Mouse (Mus musculus): ENCODE measurements around the gene Col5a1. TPM values are rescaled to one million over a fixed set of nuclear protein-coding genes. Genes with fewer than 3 reads are reported as not detected.

Gene Col5a1
- total and polyA plus RNA-seq, 3 experiments: 31.1 to 75.5 TPM; not detected in 1

GRCm38 (mm10) chr2:27876724-27877504 is 9.3 kb upstream of the Col5a1 start:
- Histone ChIP-seq H3K36me3 (ENCODE audit: control insufficient read depth in 1 of 2, insufficient read depth in 2 of 2, low read length in 2 of 2) (no peaks in the 10 kb centered on the region), H3K27me3 (ENCODE audit: control insufficient read depth in 1 of 2, insufficient read depth in 2 of 2, low read length in 2 of 2) (peaks cover 9 to 20% of the 10 kb centered on the region in 2 experiments), H3K79me2 (ENCODE audit: control insufficient read depth, insufficient read depth, low read length, poor library complexity) (no peaks in the 10 kb centered on the region), H3K9ac (ENCODE audit: control insufficient read depth, low read depth, low read length, poor library complexity, severe bottlenecking) (no peak overlapping the region), H3K27ac (ENCODE audit: control insufficient read depth, low read depth, low read length) (no peak overlapping the region), H3K9me3 (replicated peaks; ENCODE audit: insufficient read depth, low read length) (no peaks in the 10 kb centered on the region), H3K4me1 (ENCODE audit: control insufficient read depth in 1 of 2, insufficient read depth in 2 of 2, low read length in 2 of 2) (no peaks in the 10 kb centered on the region), H3K4me3 (ENCODE audit: control insufficient read depth in 1 of 2, insufficient read depth in 1 of 2, low read depth in 2 of 2, low read length in 2 of 2) (no peak overlapping the region)
- DNase-seq (ENCODE audit: low read depth, low spot score): no peak
- TF ChIP-seq POLR2AphosphoS2 (IDR thresholded peaks at IDR 0.05; ENCODE audit: low read length) (no peak), TAL1 (IDR thresholded peaks at IDR 0.05; ENCODE audit: low read length) (no peak), NRF1 (IDR thresholded peaks at IDR 0.05; ENCODE audit: insufficient read depth, low read depth, low read length, poor library complexity, severe bottlenecking) (no peak), RCOR1 (IDR thresholded peaks at IDR 0.05; ENCODE audit: low read depth, low read length) (no peak), MYC (IDR thresholded peaks at IDR 0.05; ENCODE audit: low read depth, low read length) (no peak), MYB (IDR thresholded peaks at IDR 0.05; ENCODE audit: low read depth, low read length) (no peak), ZNF384 (IDR thresholded peaks at IDR 0.05; ENCODE audit: low read depth, low read length) (no peak), UBTF (IDR thresholded peaks at IDR 0.05; ENCODE audit: borderline replicate concordance, insufficient read depth, low read depth, low read length) (no peak), USF2 (IDR thresholded peaks at IDR 0.05; ENCODE audit: borderline replicate concordance in 1 of 2, insufficient read depth in 1 of 2, low read depth in 1 of 2, low read length in 2 of 2) (no peak), POLR2A (IDR thresholded peaks at IDR 0.05; ENCODE audit: control insufficient read depth in 1 of 2, insufficient read depth in 1 of 2, low read depth in 1 of 2, low read length in 2 of 2, poor library complexity in 1 of 2) (no peak), SIN3A (IDR thresholded peaks at IDR 0.05; ENCODE audit: low read length) (no peak), KAT2A (conservative IDR thresholded peaks at IDR 0.05; ENCODE audit: low read depth, low read length) (no peak)

- TF ChIP-seq TCF12 (IDR thresholded peaks at IDR 0.05; ENCODE audit: low read depth, low read length): no peak
- no peak for TF ChIP-seq CHD1 (IDR thresholded peaks at IDR 0.05; ENCODE audit: low read depth, low read length)
- no peak for TF ChIP-seq ZKSCAN1 (IDR thresholded peaks at IDR 0.05; ENCODE audit: low read depth, low read length)
- TF ChIP-seq ELF1 (IDR thresholded peaks at IDR 0.05; ENCODE audit: low read depth, low read length): no peak
- TF ChIP-seq POLR2AphosphoS2 (IDR thresholded peaks at IDR 0.05; ENCODE audit: low read length): no peak
- Histone ChIP-seq H3K79me2 (ENCODE audit: control insufficient read depth, insufficient read depth, low read length, poor library complexity) (no peaks in the 10 kb centered on the region), H3K4me3 (ENCODE audit: control insufficient read depth in 1 of 2, insufficient read depth in 1 of 2, low read depth in 2 of 2, low read length in 2 of 2) (no peak overlapping the region), H3K27me3 (ENCODE audit: control insufficient read depth in 1 of 2, insufficient read depth in 2 of 2, low read length in 2 of 2) (peaks cover 9 to 16% of the 10 kb centered on the region in 2 experiments), H3K9me3 (replicated peaks; ENCODE audit: insufficient read depth, low read length) (no peaks in the 10 kb centered on the region), H3K4me1 (ENCODE audit: control insufficient read depth in 1 of 2, insufficient read depth in 2 of 2, low read length in 2 of 2) (no peaks in the 10 kb centered on the region), H3K9ac (ENCODE audit: control insufficient read depth, low read depth, low read length, poor library complexity, severe bottlenecking) (no peak overlapping the region), H3K27ac (ENCODE audit: control insufficient read depth, low read depth, low read length) (no peak overlapping the region), H3K36me3 (ENCODE audit: control insufficient read depth in 1 of 2, insufficient read depth in 2 of 2, low read length in 2 of 2) (no peaks in the 10 kb centered on the region)
- no peak for DNase-seq (ENCODE audit: low read depth, low spot score)
Observed at GRCm38 (mm10) chr2:27878066-27878465, 8.2 kb upstream of the Col5a1 start.
